Mouse (Mus musculus): ENCODE results near the gene Tubg2. TPM values are rescaled to one million over a fixed set of nuclear protein-coding genes. Genes with fewer than 3 reads are reported as not detected.

Tubg2 gene
- polyA plus RNA-seq, 1 experiment from 2014 or later = 3.0 TPM

DNA sequence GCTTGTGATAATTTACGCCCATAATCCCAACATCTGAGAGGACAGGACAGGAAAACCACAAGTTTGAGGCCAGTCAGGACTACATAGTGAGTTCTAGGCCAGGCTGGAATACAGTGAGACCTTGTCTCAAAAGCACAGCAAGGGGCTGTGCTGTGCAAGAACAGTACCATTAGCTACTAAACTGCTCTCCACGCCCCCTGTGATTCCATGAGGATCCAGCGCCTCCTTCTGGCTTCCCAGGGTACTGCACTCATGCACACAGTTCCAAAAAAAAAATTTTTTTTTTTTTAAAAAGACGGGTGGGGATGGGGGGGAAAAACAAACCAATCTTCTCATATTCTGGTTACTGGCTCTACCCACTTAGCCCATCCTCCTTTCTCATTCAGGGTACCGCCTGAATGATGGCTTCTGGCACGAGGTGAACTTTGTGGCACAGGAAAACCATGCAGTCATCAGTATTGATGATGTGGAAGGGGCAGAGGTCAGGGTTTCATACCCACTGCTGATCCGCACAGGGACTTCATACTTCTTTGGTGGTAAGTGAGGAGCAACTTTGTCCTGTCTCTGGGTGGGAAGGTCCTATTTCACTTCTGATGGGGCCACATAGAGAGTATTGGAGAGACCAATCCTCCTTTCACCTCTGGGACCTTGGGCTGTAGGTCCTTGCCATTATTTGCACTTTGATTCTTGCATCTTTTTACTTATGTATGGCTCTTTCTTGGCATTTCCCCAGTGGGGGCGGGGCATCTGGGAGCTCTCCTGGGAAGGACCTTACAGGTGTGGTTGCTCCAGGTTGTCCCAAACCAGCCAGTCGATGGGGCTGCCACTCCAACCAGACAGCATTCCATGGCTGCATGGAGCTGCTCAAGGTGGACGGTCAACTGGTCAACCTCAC is 25.4 kb downstream of the Tubg2 start:
- Histone ChIP-seq H3K4me3 (ENCODE audit: low read depth, low read length) (no peak overlapping the region), H3K27me3 (ENCODE audit: control insufficient read depth, insufficient read depth, low read length) (no peaks in the 10 kb centered on the region), H3K27ac (replicated peaks) (no peak overlapping the region), H3K9me3 (ENCODE audit: control insufficient read depth, low read length) (no peaks in the 10 kb centered on the region), H3K9ac (ENCODE audit: low read length) (no peak overlapping the region), H3K4me2 (replicated peaks; ENCODE audit: low read depth) (no peak overlapping the region), H3K4me1 (replicated peaks; ENCODE audit: control insufficient read depth, insufficient read depth) (peaks cover 2% of the 10 kb centered on the region; the same call in 1 of the 2 replicates), H3K36me3 (ENCODE audit: control insufficient read depth, insufficient read depth, low read length) (no peaks in the 10 kb centered on the region)
- DNase-seq (ENCODE audit: low spot score) (peak; percentile 82), ATAC-seq (ENCODE audit: low FRiP score, low TSS enrichment) (no peak)
- no peak for TF ChIP-seq EP300 (optimal IDR thresholded peaks at IDR 0.05)
- TF ChIP-seq CTCF (IDR thresholded peaks at IDR 0.05; ENCODE audit: low read depth) = peak; percentile 90
- WGBS = 41% methylated on average over 10 of the region's 10 CpGs

GRCm38 (mm10) chr11:101181961-101182360 is 26.3 kb downstream of the Tubg2 start:
- Histone ChIP-seq H3K4me1 (replicated peaks; ENCODE audit: control insufficient read depth, insufficient read depth) (no peaks in the 10 kb centered on the region; the same call in 1 of the 2 replicates), H3K27ac (replicated peaks) (no peak overlapping the region), H3K36me3 (ENCODE audit: control insufficient read depth, insufficient read depth, low read length) (no peaks in the 10 kb centered on the region), H3K4me2 (replicated peaks; ENCODE audit: low read depth) (no peak overlapping the region), H3K27me3 (ENCODE audit: control insufficient read depth, insufficient read depth, low read length) (no peaks in the 10 kb centered on the region), H3K4me3 (ENCODE audit: low read depth, low read length) (no peak overlapping the region), H3K9me3 (ENCODE audit: control insufficient read depth, low read length) (no peaks in the 10 kb centered on the region), H3K9ac (ENCODE audit: low read length) (no peak overlapping the region)
- TF ChIP-seq CTCF (IDR thresholded peaks at IDR 0.05; ENCODE audit: low read depth) (no peak), EP300 (optimal IDR thresholded peaks at IDR 0.05) (no peak)
- DNase-seq (ENCODE audit: low spot score) = no peak
- WGBS = 89% methylated on average over 11 of the region's 11 CpGs
- ATAC-seq (ENCODE audit: low FRiP score, low TSS enrichment) = no peak

- TF ChIP-seq CTCF (IDR thresholded peaks at IDR 0.05; ENCODE audit: low read depth) (no peak), EP300 (optimal IDR thresholded peaks at IDR 0.05) (no peak)
- no peak overlapping the region for H3K27ac ChIP-seq (replicated peaks)
- no peak overlapping the region for H3K4me3 ChIP-seq (ENCODE audit: low read depth, low read length)
- H3K4me2 ChIP-seq (replicated peaks; ENCODE audit: low read depth) = no peak overlapping the region
- H3K36me3 ChIP-seq (ENCODE audit: control insufficient read depth, insufficient read depth, low read length) = no peaks in the 10 kb centered on the region
- DNase-seq (ENCODE audit: low spot score) (no peak), ATAC-seq (ENCODE audit: low FRiP score, low TSS enrichment) (no peak)
- no peak overlapping the region; the same call in 1 of the 2 replicates for H3K9ac ChIP-seq (ENCODE audit: low read length)
- no peaks in the 10 kb centered on the region for H3K4me1 ChIP-seq (replicated peaks; ENCODE audit: control insufficient read depth, insufficient read depth)
- H3K9me3 ChIP-seq (ENCODE audit: control insufficient read depth, low read length) = no peaks in the 10 kb centered on the region
- H3K27me3 ChIP-seq (ENCODE audit: control insufficient read depth, insufficient read depth, low read length) = no peaks in the 10 kb centered on the region
- 73% methylated on average over 14 of the region's 14 CpGs for WGBS
These were observed 27.2 kb downstream of the Tubg2 start for GRCm38 (mm10) chr11:101182771-101183517.

DNA sequence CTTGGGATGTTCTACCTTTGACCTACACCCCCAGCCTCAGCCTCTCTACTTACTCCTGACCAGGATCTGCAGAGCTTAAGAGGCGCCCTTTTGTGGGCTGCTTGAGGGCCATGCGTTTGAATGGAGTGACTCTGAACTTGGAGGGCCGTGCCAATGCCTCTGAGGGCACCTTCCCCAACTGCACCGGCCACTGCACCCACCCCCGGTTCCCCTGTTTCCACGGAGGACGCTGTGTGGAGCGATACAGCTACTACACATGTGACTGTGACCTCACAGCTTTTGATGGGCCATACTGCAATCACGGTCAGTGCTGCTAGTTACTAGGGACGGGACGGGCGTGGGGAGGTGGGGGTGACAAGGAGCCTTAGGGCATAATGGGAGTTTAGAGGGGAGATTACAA is 29.3 kb downstream of the Tubg2 start:
- Histone ChIP-seq H3K9me3 (ENCODE audit: control insufficient read depth, low read length) (no peaks in the 10 kb centered on the region), H3K4me3 (ENCODE audit: low read depth, low read length) (no peak overlapping the region), H3K27ac (replicated peaks) (no peak overlapping the region), H3K9ac (ENCODE audit: low read length) (no peak overlapping the region), H3K4me1 (replicated peaks; ENCODE audit: control insufficient read depth, insufficient read depth) (no peaks in the 10 kb centered on the region), H3K36me3 (ENCODE audit: control insufficient read depth, insufficient read depth, low read length) (no peaks in the 10 kb centered on the region), H3K27me3 (ENCODE audit: control insufficient read depth, insufficient read depth, low read length) (no peaks in the 10 kb centered on the region), H3K4me2 (replicated peaks; ENCODE audit: low read depth) (no peak overlapping the region)
- no peak for ATAC-seq (ENCODE audit: low FRiP score, low TSS enrichment)
- WGBS = 84% methylated on average over 12 of the region's 12 CpGs
- no peak for TF ChIP-seq EP300 (optimal IDR thresholded peaks at IDR 0.05)
- TF ChIP-seq CTCF (IDR thresholded peaks at IDR 0.05; ENCODE audit: low read depth) = no peak
- no peak for DNase-seq (ENCODE audit: low spot score)

DNA sequence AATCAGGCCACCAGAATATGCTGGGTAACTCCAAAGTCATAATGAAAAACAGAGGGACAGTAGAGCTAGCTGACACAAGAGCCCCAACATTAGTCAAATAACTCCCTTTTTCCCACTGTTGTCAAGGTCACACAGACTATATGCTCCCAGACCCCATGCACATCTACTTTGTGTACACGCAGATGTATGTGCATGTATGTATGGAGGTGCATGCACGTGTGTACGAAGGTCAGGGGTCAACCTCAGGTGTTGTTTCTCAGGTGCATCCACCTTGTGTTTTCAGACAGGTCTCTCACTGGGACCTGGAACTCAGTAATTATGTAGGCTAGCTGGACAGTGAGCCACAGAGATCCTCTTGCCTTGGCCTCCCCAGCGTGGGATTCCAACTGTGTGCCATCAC is 29.7 kb downstream of the Tubg2 start:
- Histone ChIP-seq H3K9me3 (ENCODE audit: control insufficient read depth, low read length) (no peaks in the 10 kb centered on the region), H3K27me3 (ENCODE audit: control insufficient read depth, insufficient read depth, low read length) (no peaks in the 10 kb centered on the region), H3K4me3 (ENCODE audit: low read depth, low read length) (no peak overlapping the region), H3K4me1 (replicated peaks; ENCODE audit: control insufficient read depth, insufficient read depth) (0 out of 2 replicates have a peak, but pooled peaks cover 2% of the 10 kb centered on the region), H3K27ac (replicated peaks) (no peak overlapping the region), H3K4me2 (replicated peaks; ENCODE audit: low read depth) (no peak overlapping the region), H3K9ac (ENCODE audit: low read length) (no peak overlapping the region), H3K36me3 (ENCODE audit: control insufficient read depth, insufficient read depth, low read length) (no peaks in the 10 kb centered on the region)
- DNase-seq (ENCODE audit: low spot score) (no peak), ATAC-seq (ENCODE audit: low FRiP score, low TSS enrichment) (no peak)
- WGBS = 92% methylated on average over 4 of the region's 4 CpGs
- no peak for TF ChIP-seq CTCF (IDR thresholded peaks at IDR 0.05; ENCODE audit: low read depth)
- no peak for TF ChIP-seq EP300 (optimal IDR thresholded peaks at IDR 0.05)

Measured in stomach, postnatal 0 days (tissue).